Mouse (Mus musculus) neutrophil, adult 59 days (primary cell): ENCODE data around the gene Phf11d. TPM values are rescaled to one million over a fixed set of nuclear protein-coding genes. Genes with fewer than 3 reads are reported as not detected.

Source experiments
- total RNA-seq, 2 experiments: library from RNA; stranded (reverse); gene quantifications; 1 replicate in 1 of 2; 2 replicates in 1 of 2; pipeline ENCODE4 v1.2.4; 2023

Phf11d gene
- 1 to 10 TPM; 2.5 to 3.0 TPM for total RNA-seq

DNA sequence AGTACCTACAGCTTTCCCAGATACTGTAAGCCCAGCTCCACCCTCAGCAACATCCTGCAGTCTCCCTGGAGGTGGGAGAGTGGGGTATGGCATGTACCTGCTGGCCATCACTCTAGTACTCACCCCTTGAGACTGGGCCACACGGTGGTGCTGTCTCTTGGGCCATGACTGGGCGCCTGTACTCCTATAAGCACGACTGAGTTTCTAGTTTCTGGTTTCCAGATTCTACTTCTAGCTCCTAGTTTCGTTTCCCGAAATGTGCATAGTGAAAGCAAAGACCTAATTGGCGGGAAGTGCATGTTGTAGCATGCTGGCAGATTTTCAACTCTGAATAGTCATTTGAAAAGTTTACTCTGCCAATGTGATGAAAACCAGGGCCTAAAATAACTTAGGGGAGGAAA, at the start of gene Phf11d:
Phf11d (minus strand) TSS at position 227 of the 401 bp plus-strand sequence.

DNA sequence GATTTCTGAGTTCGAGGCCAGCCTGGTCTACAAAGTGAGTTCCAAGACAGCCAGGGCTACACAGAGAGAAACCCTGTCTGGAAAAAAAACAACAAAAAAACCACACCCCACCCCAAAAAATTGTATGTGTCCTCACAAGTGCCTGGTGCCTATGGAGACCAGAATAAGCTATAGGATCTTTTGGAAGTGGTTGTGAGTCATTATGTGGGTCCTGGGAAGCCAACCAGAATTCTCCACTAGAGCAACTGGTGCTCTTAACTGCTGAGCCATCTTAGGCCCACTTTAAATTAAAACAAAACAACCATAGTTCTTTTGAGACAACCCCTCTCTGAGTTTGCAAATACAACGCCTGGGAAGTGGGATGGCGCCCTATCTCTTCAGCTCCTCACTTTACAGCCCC, 30.0 kb upstream of the Phf11d start, which contains the start of gene Phf11c:
Phf11c (minus strand) TSS at position 101 of the 400 bp plus-strand sequence.

DNA sequence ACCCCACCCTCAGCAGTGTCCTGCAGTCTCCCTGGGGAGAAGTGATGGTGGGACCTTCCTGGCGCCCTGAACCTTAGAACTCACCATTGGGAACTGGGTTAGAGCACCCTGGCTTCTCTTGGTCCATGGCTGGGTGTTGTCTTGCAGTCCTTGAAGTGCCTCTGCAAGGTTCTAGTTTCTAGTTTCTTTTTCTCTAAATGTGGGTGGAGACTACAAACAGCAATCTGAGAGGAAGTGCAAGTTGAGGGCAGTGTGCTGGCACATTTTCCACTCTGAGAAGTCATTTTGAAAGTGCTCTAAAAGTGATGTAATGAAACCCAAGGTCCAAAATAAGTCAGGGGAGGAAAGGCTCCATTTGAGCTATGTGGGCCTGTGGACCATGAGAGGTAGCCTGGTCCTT, 24.1 kb downstream of the Phf11d start, which contains the start of gene Phf11b:
Phf11b (minus strand) TSS at position 163 of the 400 bp plus-strand sequence.

Other genes starting within 250 kb of the Phf11d start
- not detected for gene 1700129C05Rik, start 222.6 kb downstream of the Phf11d start, total RNA-seq
- gene Gm5142, start 186.7 kb downstream of the Phf11d start, total RNA-seq: not detected
- gene Rcbtb1, start 164.3 kb downstream of the Phf11d start, total RNA-seq: 1 to 10 TPM; 7.7 to 8.7 TPM
- gene Gm6904, start 105.3 kb downstream of the Phf11d start, total RNA-seq: under 1 TPM; 0.64 to 0.71 TPM
- gene Phf11a, start 67.9 kb downstream of the Phf11d start, total RNA-seq: 1 to 10 TPM in 1 of 2 experiments, under 1 TPM in 1; 0.75 to 1.1 TPM
- gene Phf11b, start 24.1 kb downstream of the Phf11d start, total RNA-seq: 1 to 10 TPM; 3.5 to 5.0 TPM
- gene Phf11c, start 29.9 kb upstream of the Phf11d start, total RNA-seq: 1 to 10 TPM; 1.0 to 1.4 TPM
- 10 to 100 TPM; 12.0 to 15.4 TPM for gene Setdb2, start 75.4 kb upstream of the Phf11d start, total RNA-seq
- 10 to 100 TPM; 13.0 to 14.5 TPM for gene Cab39l, start 75.5 kb upstream of the Phf11d start, total RNA-seq
- 10 to 100 TPM; 49.8 to 49.9 TPM for gene Cdadc1, start 232.5 kb upstream of the Phf11d start, total RNA-seq